Mouse (Mus musculus) liver, embryonic 16.5 days (tissue): ENCODE measurements around the gene Mettl15. TPM values are rescaled to one million over a fixed set of nuclear protein-coding genes. Genes with fewer than 3 reads are reported as not detected.

Source experiments
- ATAC-seq: fragments of 200-750 bp; cut with Nextera tagmentation; 2 replicates; pipeline ENCODE4 v1.8.0; 2017; ENCODE audit warnings: low read depth, mild to moderate bottlenecking, moderate number of reproducible peaks, moderate library complexity
- H3K27ac ChIP-seq: fragments of 300-500 bp; sonication (generic); 2 replicates; pipeline ENCODE4 v1.5.1; 2014; ENCODE audit warnings: mild to moderate bottlenecking, low read length
- H3K27me3 ChIP-seq: fragments of 300-500 bp; sonication (generic); 2 replicates; pipeline ENCODE4 v1.6.1; 2014; ENCODE audit warnings: low read depth, low read length, mixed read lengths; ENCODE audit not compliant: control insufficient read depth, insufficient read depth
- H3K36me3 ChIP-seq: fragments of 300-500 bp; sonication (generic); 2 replicates; pipeline ENCODE4 v1.6.1; 2014; ENCODE audit warnings: mild to moderate bottlenecking; ENCODE audit not compliant: control insufficient read depth, insufficient read depth
- H3K4me1 ChIP-seq: fragments of 300-500 bp; sonication (generic); 2 replicates; pipeline ENCODE4 v1.6.1; 2014; ENCODE audit warnings: low read depth, low read length, mixed read lengths; ENCODE audit not compliant: control insufficient read depth
- H3K4me2 ChIP-seq: fragments of 300-500 bp; sonication (generic); 2 replicates; pipeline ENCODE4 v1.6.1; 2014; ENCODE audit warnings: low read depth, low read length, mixed read lengths
- H3K4me3 ChIP-seq: fragments of 300-500 bp; sonication (generic); 2 replicates; pipeline ENCODE4 v1.5.1; 2014; ENCODE audit warnings: low read depth, mild to moderate bottlenecking, low read length
- H3K9ac ChIP-seq: fragments of 300-500 bp; sonication (generic); 2 replicates; pipeline ENCODE4 v1.6.1; 2014; ENCODE audit warnings: low read depth, low read length
- H3K9me3 ChIP-seq: fragments of 300-500 bp; sonication (generic); replicated peaks from 2 replicates; pipeline ENCODE4 v1.6.1; 2016; ENCODE audit warnings: low read length; ENCODE audit not compliant: control insufficient read depth
- WGBS: fragments of 180-500 bp; shearing (Covaris S2); extraction: QIAGEN DNeasy Blood & Tissue Kit; methylation state at CpG from one replicate; pipeline ENCODE4 v1.1.7; 2014; ENCODE audit not compliant: insufficient replicate concordance; 5-methylcytosine and 5-hydroxymethylcytosine counted together
- polyA plus RNA-seq: library from polyadenylated mRNA; unstranded; fragments of >200 nt; fragmentation: Nextera tagmentation; extraction: Ambion mirVana; gene quantifications from 2 replicates; pipeline ENCODE4 v1.2.1, GENCODE M21; 2015

The Mettl15 gene
- polyA plus RNA-seq: 5.2 and 6.5 TPM in 2 replicates

- Histone ChIP-seq H3K4me1 (peaks cover 15% of the 10 kb centered on the region), H3K9ac (peak within 1 kb of the TSS; percentile 81), H3K36me3 (no peaks in the 10 kb centered on the region), H3K27ac (peak within 1 kb of the TSS; percentile 88), H3K4me2 (peak within 1 kb of the TSS; percentile 81), H3K27me3 (no peaks in the 10 kb centered on the region), H3K4me3 (peak within 1 kb of the TSS; percentile 94), H3K9me3 (no peaks in the 10 kb centered on the region)
- ATAC-seq: peak; percentile 94
- WGBS: under 1% methylated on average over 51 of the region's 51 CpGs
Measured at GRCm38 (mm10) chr2:109280600-109281340, at the start of gene Mettl15, which contains the start of gene Kif18a. Mettl15 (minus strand) TSS chr2:109280748. Kif18a (plus strand) TSS chr2:109280738.

- peaks cover 5% of the 10 kb centered on the region for H3K4me1 ChIP-seq
- no peak overlapping the region for H3K27ac ChIP-seq
- no peak overlapping the region for H3K9ac ChIP-seq
- WGBS: 93% methylated on average over 5 of the region's 5 CpGs
- no peak overlapping the region for H3K4me2 ChIP-seq
- ATAC-seq: no peak
- no peak overlapping the region for H3K4me3 ChIP-seq
- H3K36me3 ChIP-seq: peaks cover 26% of the 10 kb centered on the region
- H3K9me3 ChIP-seq: no peaks in the 10 kb centered on the region
- no peaks in the 10 kb centered on the region for H3K27me3 ChIP-seq
Measured at GRCm38 (mm10) chr2:109311369-109311768, 30.8 kb upstream of the Mettl15 start.

- Histone ChIP-seq H3K9ac (no peak overlapping the region), H3K4me3 (no peak overlapping the region), H3K4me2 (no peak overlapping the region), H3K36me3 (peaks cover 24% of the 10 kb centered on the region), H3K27me3 (no peaks in the 10 kb centered on the region), H3K4me1 (no peaks in the 10 kb centered on the region), H3K27ac (no peak overlapping the region), H3K9me3 (no peaks in the 10 kb centered on the region)
- ATAC-seq: no peak
Measured at GRCm38 (mm10) chr2:109303638-109304037, 23.1 kb upstream of the Mettl15 start.

GRCm38 (mm10) chr2:109302234-109302633 lies 21.7 kb upstream of the Mettl15 start:
- no peak for ATAC-seq
- no peaks in the 10 kb centered on the region for H3K9me3 ChIP-seq
- 89% methylated on average over 3 of the region's 3 CpGs for WGBS
- H3K27me3 ChIP-seq: no peaks in the 10 kb centered on the region
- H3K4me2 ChIP-seq: no peak overlapping the region
- no peak overlapping the region for H3K27ac ChIP-seq
- no peak overlapping the region for H3K4me3 ChIP-seq
- no peak overlapping the region for H3K9ac ChIP-seq
- H3K36me3 ChIP-seq: peaks cover 21% of the 10 kb centered on the region
- H3K4me1 ChIP-seq: no peaks in the 10 kb centered on the region

GRCm38 (mm10) chr2:109298160-109298559 lies 17.6 kb upstream of the Mettl15 start:
- H3K4me3 ChIP-seq: no peak overlapping the region
- ATAC-seq: no peak
- WGBS: 81% methylated on average over 1 of the region's 1 CpGs
- no peaks in the 10 kb centered on the region for H3K9me3 ChIP-seq
- peaks cover 3% of the 10 kb centered on the region for H3K4me1 ChIP-seq
- no peaks in the 10 kb centered on the region for H3K27me3 ChIP-seq
- H3K27ac ChIP-seq: no peak overlapping the region
- H3K4me2 ChIP-seq: no peak overlapping the region
- H3K9ac ChIP-seq: no peak overlapping the region
- peaks cover 23% of the 10 kb centered on the region for H3K36me3 ChIP-seq

GRCm38 (mm10) chr2:109296264-109296663 lies 15.7 kb upstream of the Mettl15 start:
- Histone ChIP-seq H3K4me2 (no peak overlapping the region), H3K27me3 (no peaks in the 10 kb centered on the region), H3K36me3 (peaks cover 29% of the 10 kb centered on the region), H3K27ac (peak overlapping the region; percentile 44; the same call in 1 of the 2 replicates), H3K9ac (no peak overlapping the region), H3K9me3 (no peaks in the 10 kb centered on the region), H3K4me3 (no peak overlapping the region), H3K4me1 (peaks cover 3% of the 10 kb centered on the region)
- WGBS: 47% methylated on average over 5 of the region's 5 CpGs
- peak; percentile 94 for ATAC-seq

GRCm38 (mm10) chr2:109289327-109289726 lies 8.8 kb upstream of the Mettl15 start:
- Histone ChIP-seq H3K9me3 (no peaks in the 10 kb centered on the region), H3K4me2 (no peak overlapping the region), H3K9ac (no peak overlapping the region), H3K4me1 (peaks cover 12% of the 10 kb centered on the region), H3K4me3 (no peak overlapping the region), H3K27ac (no peak overlapping the region), H3K36me3 (peaks cover 35% of the 10 kb centered on the region), H3K27me3 (no peaks in the 10 kb centered on the region)
- 78% methylated on average over 6 of the region's 6 CpGs for WGBS
- no peak for ATAC-seq

- peak; percentile 47 for ATAC-seq
- WGBS: 35% methylated on average over 3 of the region's 3 CpGs
- Histone ChIP-seq H3K9me3 (no peaks in the 10 kb centered on the region), H3K9ac (peak overlapping the region; percentile 51), H3K4me3 (peak overlapping the region; percentile 53), H3K36me3 (peaks cover 3% of the 10 kb centered on the region), H3K27me3 (no peaks in the 10 kb centered on the region), H3K27ac (peak overlapping the region; percentile 91), H3K4me1 (peaks cover 20% of the 10 kb centered on the region), H3K4me2 (peak overlapping the region; percentile 70)
Measured at GRCm38 (mm10) chr2:109284121-109284520, 3.6 kb upstream of the Mettl15 start.

- Histone ChIP-seq H3K27me3 (no peaks in the 10 kb centered on the region), H3K4me3 (peak overlapping the region; percentile 94), H3K36me3 (no peaks in the 10 kb centered on the region), H3K4me2 (peak overlapping the region; percentile 73), H3K9me3 (no peaks in the 10 kb centered on the region), H3K27ac (peak overlapping the region; percentile 88), H3K9ac (peak overlapping the region; percentile 81), H3K4me1 (peaks cover 20% of the 10 kb centered on the region)
- 4% methylated on average over 1 of the region's 1 CpGs for WGBS
- no peak for ATAC-seq
Measured at GRCm38 (mm10) chr2:109281341-109281690, 768 bp upstream of the Mettl15 start.
